Mouse (Mus musculus): ENCODE data around the gene Tmem210. TPM values are rescaled to one million over a fixed set of nuclear protein-coding genes. Genes with fewer than 3 reads are reported as not detected.

The Tmem210 gene
- total and polyA plus RNA-seq, 2 experiments from 2014 or later: not detected

DNA sequence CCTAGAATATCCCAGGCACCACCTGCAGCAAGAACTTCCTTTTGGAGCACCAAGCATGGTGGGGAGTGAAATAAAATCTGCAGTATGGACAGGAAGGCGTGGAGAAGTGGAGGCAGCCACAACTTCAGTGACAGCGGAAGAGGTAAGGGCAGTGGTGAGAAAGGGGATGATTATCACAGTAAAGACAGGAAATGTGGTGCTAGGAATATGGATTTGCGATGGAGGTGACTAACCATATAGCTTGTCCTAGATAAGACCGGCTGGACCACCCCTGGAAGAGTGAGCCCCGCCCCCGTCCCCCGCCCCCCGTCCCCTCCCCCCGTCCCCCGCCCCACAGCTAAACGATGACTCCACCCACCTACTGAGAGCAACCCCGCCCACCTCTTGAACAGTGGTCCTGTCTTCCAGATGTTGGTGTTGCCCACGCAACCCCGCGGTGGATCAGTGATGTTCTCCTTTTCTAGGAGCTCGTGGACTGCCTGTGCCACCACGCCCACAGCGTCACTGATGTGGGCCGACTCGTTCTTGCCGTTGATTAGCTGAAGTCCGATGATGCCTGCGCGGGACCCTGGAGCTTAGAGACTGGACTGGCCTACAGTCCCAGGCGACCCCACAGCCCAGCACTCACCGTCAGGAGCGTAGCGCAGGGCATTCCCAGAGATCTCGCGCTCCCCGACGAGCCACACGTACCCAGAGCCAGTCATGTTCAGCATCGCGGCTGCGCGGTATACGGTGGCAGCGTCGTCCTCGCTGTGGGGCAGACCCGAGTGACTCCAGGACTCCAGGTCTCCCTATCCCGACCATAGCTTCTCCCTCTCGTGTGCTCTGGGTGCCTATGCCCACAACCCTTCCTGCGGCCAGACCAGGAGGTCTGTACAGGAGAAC is 17.0 kb downstream of the Tmem210 start:
- Histone ChIP-seq H3K27ac (0 out of 2 replicates have a peak overlapping the region, but pooled peaks have one; percentile 54), H3K4me2 (ENCODE audit: low read depth, low read length) (peak overlapping the region; percentile 65), H3K4me1 (ENCODE audit: insufficient read depth, low read length) (peaks cover 6% of the 10 kb centered on the region; the same call in 1 of the 2 replicates), H3K27me3 (ENCODE audit: insufficient read depth, low read length) (no peaks in the 10 kb centered on the region), H3K9ac (replicated peaks; ENCODE audit: low read length) (peak overlapping the region; percentile 37; the same call in 1 of the 2 replicates), H3K36me3 (ENCODE audit: insufficient read depth, low read length) (peaks cover 7% of the 10 kb centered on the region), H3K4me3 (ENCODE audit: low read length) (peak overlapping the region; percentile 35), H3K9me3 (ENCODE audit: low read length) (no peaks in the 10 kb centered on the region)
- ATAC-seq (peak; percentile 72), DNase-seq (ENCODE audit: low spot score) (peak; percentile 68)
- 4% methylated on average over 45 of the region's 45 CpGs for WGBS
- no peak for TF ChIP-seq CTCF (IDR thresholded peaks at IDR 0.05; ENCODE audit: low read depth)

GRCm38 (mm10) chr2:25305587-25306359 is 17.8 kb downstream of the Tmem210 start:
- Histone ChIP-seq H3K4me2 (ENCODE audit: low read depth, low read length) (peak overlapping the region; percentile 65), H3K27me3 (ENCODE audit: insufficient read depth, low read length) (no peaks in the 10 kb centered on the region), H3K9ac (replicated peaks; ENCODE audit: low read length) (peak overlapping the region; percentile 37; the same call in 1 of the 2 replicates), H3K9me3 (ENCODE audit: low read length) (no peaks in the 10 kb centered on the region), H3K36me3 (ENCODE audit: insufficient read depth, low read length) (peaks cover 11% of the 10 kb centered on the region), H3K4me3 (ENCODE audit: low read length) (peak overlapping the region; percentile 35), H3K4me1 (ENCODE audit: insufficient read depth, low read length) (peaks cover 6% of the 10 kb centered on the region; the same call in 1 of the 2 replicates), H3K27ac (no peak overlapping the region)
- ATAC-seq (no peak), DNase-seq (ENCODE audit: low spot score) (no peak)
- 51% methylated on average over 14 of the region's 14 CpGs for WGBS
- no peak for TF ChIP-seq CTCF (IDR thresholded peaks at IDR 0.05; ENCODE audit: low read depth)

DNA sequence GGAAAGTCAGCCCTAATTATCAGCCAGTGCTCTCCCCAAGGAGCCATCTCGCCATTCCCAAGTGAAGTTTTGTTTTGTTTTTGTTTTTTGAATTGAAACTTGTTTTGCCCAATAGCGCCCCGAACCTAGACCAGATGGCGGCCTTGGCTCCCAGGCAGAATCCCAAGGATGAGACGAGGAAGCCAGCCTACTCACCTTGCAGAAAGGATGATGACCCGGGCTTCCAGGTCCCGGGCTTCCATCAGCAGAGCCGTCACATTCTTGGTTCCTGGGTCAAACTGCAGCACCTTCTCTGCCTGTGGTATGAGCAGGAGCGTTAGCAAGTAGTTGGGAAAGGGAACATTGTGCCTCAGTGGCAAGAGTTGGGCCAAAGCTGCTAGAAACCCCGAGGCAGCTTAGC is 22.2 kb downstream of the Tmem210 start:
- DNase-seq (ENCODE audit: low spot score): no peak
- no peak overlapping the region for H3K27ac ChIP-seq
- no peak overlapping the region for H3K4me2 ChIP-seq (ENCODE audit: low read depth, low read length)
- peaks cover 14% of the 10 kb centered on the region; the same call in 1 of the 2 replicates for H3K27me3 ChIP-seq (ENCODE audit: insufficient read depth, low read length)
- WGBS: 52% methylated on average over 10 of the region's 10 CpGs
- peaks cover 31% of the 10 kb centered on the region for H3K36me3 ChIP-seq (ENCODE audit: insufficient read depth, low read length)
- no peak overlapping the region for H3K4me3 ChIP-seq (ENCODE audit: low read length)
- H3K9ac ChIP-seq (replicated peaks; ENCODE audit: low read length): no peak overlapping the region
- H3K9me3 ChIP-seq (ENCODE audit: low read length): no peaks in the 10 kb centered on the region
- no peak for ATAC-seq
- no peak for TF ChIP-seq CTCF (IDR thresholded peaks at IDR 0.05; ENCODE audit: low read depth)
- peaks cover 4% of the 10 kb centered on the region; the same call in 1 of the 2 replicates for H3K4me1 ChIP-seq (ENCODE audit: insufficient read depth, low read length)

- WGBS: 16% methylated on average over 22 of the region's 22 CpGs
- no peak for DNase-seq (ENCODE audit: low spot score)
Observed at GRCm38 (mm10) chr2:25310969-25311368, 23.0 kb downstream of the Tmem210 start.

GRCm38 (mm10) chr2:25311491-25311891 is 23.5 kb downstream of the Tmem210 start:
- ATAC-seq: peak; percentile 16; the same call in 1 of the 2 replicates
- H3K4me2 ChIP-seq (ENCODE audit: low read depth, low read length): no peak overlapping the region
- no peaks in the 10 kb centered on the region for H3K9me3 ChIP-seq (ENCODE audit: low read length)
- DNase-seq (ENCODE audit: low spot score): no peak
- H3K36me3 ChIP-seq (ENCODE audit: insufficient read depth, low read length): peaks cover 34% of the 10 kb centered on the region
- H3K27ac ChIP-seq: no peak overlapping the region
- 21% methylated on average over 11 of the region's 11 CpGs for WGBS
- TF ChIP-seq CTCF (IDR thresholded peaks at IDR 0.05; ENCODE audit: low read depth): no peak
- no peaks in the 10 kb centered on the region for H3K4me1 ChIP-seq (ENCODE audit: insufficient read depth, low read length)
- peaks cover 14% of the 10 kb centered on the region; the same call in 1 of the 2 replicates for H3K27me3 ChIP-seq (ENCODE audit: insufficient read depth, low read length)
- H3K9ac ChIP-seq (replicated peaks; ENCODE audit: low read length): no peak overlapping the region
- no peak overlapping the region for H3K4me3 ChIP-seq (ENCODE audit: low read length)

More at GRCm38 (mm10) chr2:25310969-25311368, 23.0 kb downstream of the Tmem210 start:
- H3K27me3 ChIP-seq (ENCODE audit: insufficient read depth, low read length): peaks cover 14% of the 10 kb centered on the region; the same call in 1 of the 2 replicates
- peaks cover 34% of the 10 kb centered on the region for H3K36me3 ChIP-seq (ENCODE audit: insufficient read depth, low read length)
- H3K27ac ChIP-seq: no peak overlapping the region
- no peak for ATAC-seq
- H3K4me3 ChIP-seq (ENCODE audit: low read length): no peak overlapping the region
- TF ChIP-seq CTCF (IDR thresholded peaks at IDR 0.05; ENCODE audit: low read depth): no peak
- H3K9ac ChIP-seq (replicated peaks; ENCODE audit: low read length): no peak overlapping the region
- no peaks in the 10 kb centered on the region for H3K4me1 ChIP-seq (ENCODE audit: insufficient read depth, low read length)
- no peak overlapping the region for H3K4me2 ChIP-seq (ENCODE audit: low read depth, low read length)
- no peaks in the 10 kb centered on the region for H3K9me3 ChIP-seq (ENCODE audit: low read length)

GRCm38 (mm10) chr2:25318119-25318966 is 30.4 kb downstream of the Tmem210 start:
- H3K36me3 ChIP-seq (ENCODE audit: insufficient read depth, low read length): peaks cover 5% of the 10 kb centered on the region; the same call in 1 of the 2 replicates
- ATAC-seq: peak; percentile 71
- H3K27ac ChIP-seq: peak overlapping the region; percentile 92
- peak overlapping the region; percentile 69 for H3K4me2 ChIP-seq (ENCODE audit: low read depth, low read length)
- peaks cover 4% of the 10 kb centered on the region; the same call in 1 of the 2 replicates for H3K27me3 ChIP-seq (ENCODE audit: insufficient read depth, low read length)
- 3% methylated on average over 31 of the region's 31 CpGs for WGBS
- peak overlapping the region; percentile 72 for H3K9ac ChIP-seq (replicated peaks; ENCODE audit: low read length)
- DNase-seq (ENCODE audit: low spot score): peak; percentile 59
- H3K4me1 ChIP-seq (ENCODE audit: insufficient read depth, low read length): no peaks in the 10 kb centered on the region
- no peaks in the 10 kb centered on the region for H3K9me3 ChIP-seq (ENCODE audit: low read length)
- peak overlapping the region; percentile 65 for H3K4me3 ChIP-seq (ENCODE audit: low read length)
- TF ChIP-seq CTCF (IDR thresholded peaks at IDR 0.05; ENCODE audit: low read depth): no peak
